Mouse (Mus musculus) G1E (cell line): ENCODE measurements around the gene Parp16. TPM values are rescaled to one million over a fixed set of nuclear protein-coding genes. Genes with fewer than 3 reads are reported as not detected.

Experiments
- ATAC-seq: 2 replicates; pipeline ENCODE4 v1.8.0; 2016; ENCODE audit warnings: mild to moderate bottlenecking; ENCODE audit not compliant: insufficient number of reproducible peaks, poor library complexity, low FRiP score, severe bottlenecking; ENCODE audit errors: extremely low read depth
- DNase-seq: peaks from one replicate; pipeline ENCODE4 v3.0.0; 2012; ENCODE audit warnings: low spot score
- H3K27me3 ChIP-seq: 2 replicates; pipeline ENCODE4 v1.6.1; 2012; ENCODE audit warnings: mild to moderate bottlenecking, low read length, inconsistent platforms; ENCODE audit not compliant: insufficient read depth
- H3K36me3 ChIP-seq: replicated peaks from 2 replicates; pipeline ENCODE3; 2012; ENCODE audit warnings: mild to moderate bottlenecking, inconsistent platforms
- H3K4me1 ChIP-seq: 2 replicates; pipeline ENCODE4 v1.6.1; 2012; ENCODE audit warnings: low read depth, low read length, inconsistent platforms, mixed read lengths; ENCODE audit not compliant: insufficient read depth
- H3K4me3 ChIP-seq: 2 replicates; pipeline ENCODE4 v1.5.1; 2012; ENCODE audit warnings: low read depth, mild to moderate bottlenecking, inconsistent platforms, low read length, moderate library complexity, mixed read lengths
- H3K9me3 ChIP-seq: replicated peaks from 2 replicates; pipeline ENCODE4 v1.6.1; 2012; ENCODE audit warnings: inconsistent platforms
- CTCF ChIP-seq: IDR thresholded peaks from 2 replicates; pipeline ENCODE4 v1.5.1; 2012; ENCODE audit warnings: low read depth, low read length, inconsistent platforms, mixed read lengths
- GATA1 ChIP-seq: IDR thresholded peaks from 2 replicates; pipeline ENCODE4 v1.6.1; 2012; ENCODE audit warnings: borderline replicate concordance, low read length, inconsistent platforms, mixed read lengths
- GATA2 ChIP-seq: IDR thresholded peaks from 2 replicates; pipeline ENCODE4 v1.6.1; 2012; ENCODE audit warnings: low read depth, low read length, inconsistent platforms, borderline replicate concordance
- POLR2AphosphoS5 ChIP-seq: IDR thresholded peaks from 2 replicates; pipeline ENCODE4 v1.6.1; 2012; ENCODE audit warnings: low read depth, low read length, inconsistent platforms; ENCODE audit not compliant: insufficient replicate concordance
- TAL1 ChIP-seq: conservative IDR thresholded peaks from 2 replicates; pipeline ENCODE4 v1.6.1; 2012; ENCODE audit warnings: low read depth, low read length, inconsistent platforms, mixed read lengths
- polyA plus RNA-seq: library from polyadenylated mRNA; stranded (reverse); fragments of >175 nt; gene quantifications from 2 replicates; pipeline ENCODE4 v1.2.3, GENCODE M21; 2012
- total RNA-seq, 2 experiments: library from RNA; stranded (forward) in 1 of 2; stranded (reverse) in 1 of 2; fragments of 200-1000 nt in 1 of 2; fragments of >200 nt in 1 of 2; fragmentation: Nextera tagmentation in 1 of 2; gene quantifications; 2 replicates each; pipeline ENCODE4 v1.2.3; 2014 to 2017

The Parp16 gene
- total and polyA plus RNA-seq, 3 experiments = 7.8 to 15.9 (median 14.8) TPM

DNA sequence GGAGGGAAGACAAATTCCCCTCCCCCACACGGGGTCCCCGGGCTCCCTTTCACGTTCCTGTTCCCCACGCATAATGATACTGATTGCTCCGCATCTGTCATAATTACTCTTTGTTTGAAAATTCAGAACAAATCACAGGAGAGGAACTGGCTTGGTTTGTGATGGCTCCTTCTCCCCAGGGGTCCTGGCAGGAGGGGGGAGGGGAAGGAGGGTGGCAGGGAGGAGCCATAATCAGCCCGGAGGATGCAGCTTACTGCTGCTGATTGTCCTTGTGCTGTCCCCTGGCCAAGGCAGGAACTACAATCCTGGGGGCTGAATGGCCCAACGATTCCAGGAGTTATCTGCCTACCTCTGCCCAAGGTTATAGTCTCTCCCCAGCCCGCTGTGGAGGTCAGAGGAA lies 38.5 kb upstream of the Parp16 start:
- DNase-seq = no peak
- Histone ChIP-seq H3K4me1 (no peaks in the 10 kb centered on the region), H3K27me3 (peaks cover 48% of the 10 kb centered on the region), H3K36me3 (no peaks in the 10 kb centered on the region), H3K9me3 (no peaks in the 10 kb centered on the region), H3K4me3 (no peak overlapping the region)
- no peak for ATAC-seq
- TF ChIP-seq GATA1 (no peak), CTCF (no peak), TAL1 (no peak), POLR2AphosphoS5 (no peak), GATA2 (no peak)

DNA sequence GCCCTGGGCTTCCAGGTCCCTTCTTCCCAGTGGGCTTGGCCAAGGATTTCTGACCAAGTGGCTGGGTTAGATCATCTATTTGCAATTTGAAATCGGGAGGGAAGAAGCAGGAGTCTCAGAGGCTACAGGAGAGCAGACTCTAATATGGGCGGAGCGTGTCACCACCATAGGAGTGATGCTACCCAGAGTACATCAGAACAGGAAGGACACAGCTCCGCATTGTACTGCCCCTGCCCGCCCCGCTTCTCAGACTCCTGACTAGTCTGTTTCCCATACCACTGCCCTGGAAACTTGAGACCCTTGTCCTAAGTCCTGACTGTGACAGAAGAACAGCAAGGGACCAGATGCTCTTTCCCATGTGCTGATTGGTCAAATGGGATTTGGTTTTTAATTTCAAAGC lies 37.5 kb upstream of the Parp16 start:
- Histone ChIP-seq H3K4me3 (no peak overlapping the region), H3K9me3 (no peaks in the 10 kb centered on the region), H3K27me3 (peaks cover 54% of the 10 kb centered on the region), H3K4me1 (no peaks in the 10 kb centered on the region), H3K36me3 (no peaks in the 10 kb centered on the region)
- DNase-seq (no peak), ATAC-seq (no peak)
- TF ChIP-seq CTCF (no peak), GATA2 (no peak), POLR2AphosphoS5 (no peak), GATA1 (no peak), TAL1 (no peak)

DNA sequence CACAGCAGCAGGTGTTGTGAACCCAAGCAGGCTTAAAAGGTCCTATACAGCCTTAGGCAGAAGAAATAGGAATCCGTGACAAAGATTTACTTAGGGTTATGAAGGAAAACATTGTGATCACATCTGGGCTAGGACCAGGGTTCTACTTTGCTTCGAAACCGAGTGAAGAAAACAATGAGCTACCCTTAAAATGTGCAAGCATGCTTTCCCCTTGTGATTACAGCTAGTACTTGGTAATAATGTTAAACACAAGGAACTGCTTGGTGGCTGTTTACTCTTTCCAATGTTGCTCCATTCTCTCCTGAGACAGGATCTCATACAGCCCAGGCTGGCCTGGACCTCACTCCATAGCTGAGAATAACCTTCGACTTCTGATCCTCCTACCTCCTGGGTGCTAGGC lies 34.0 kb upstream of the Parp16 start:
- no peak for TF ChIP-seq CTCF
- no peak for TF ChIP-seq POLR2AphosphoS5
- no peak for TF ChIP-seq GATA2
- no peak for TF ChIP-seq TAL1
- no peak for TF ChIP-seq GATA1
- H3K4me1 ChIP-seq = no peaks in the 10 kb centered on the region
- H3K27me3 ChIP-seq = peaks cover 63% of the 10 kb centered on the region
- no peaks in the 10 kb centered on the region for H3K9me3 ChIP-seq
- no peak for DNase-seq
- no peak for ATAC-seq
- no peaks in the 10 kb centered on the region for H3K36me3 ChIP-seq
- no peak overlapping the region for H3K4me3 ChIP-seq

DNA sequence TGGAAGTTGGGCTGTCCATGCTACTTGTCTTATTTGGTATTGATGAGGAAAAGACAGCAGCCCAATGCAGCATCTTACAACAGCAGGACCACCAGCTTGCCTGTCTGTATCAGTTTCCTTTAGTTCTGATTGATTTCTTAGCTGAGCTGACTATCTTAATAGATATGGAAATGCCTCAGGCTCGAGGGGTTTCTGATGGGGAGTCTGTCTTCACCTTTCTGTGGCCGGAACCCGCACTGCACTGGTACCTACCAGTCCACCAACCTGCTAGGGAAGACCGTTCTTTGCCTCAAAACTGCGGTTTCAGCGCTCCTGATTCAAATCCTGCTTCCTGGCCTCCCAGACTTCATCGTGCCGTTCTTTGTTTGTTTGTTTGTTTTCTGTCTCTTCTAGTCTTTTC lies 33.3 kb upstream of the Parp16 start:
- no peak overlapping the region for H3K4me3 ChIP-seq
- DNase-seq (no peak), ATAC-seq (no peak)
- H3K27me3 ChIP-seq = peaks cover 59% of the 10 kb centered on the region
- no peaks in the 10 kb centered on the region for H3K9me3 ChIP-seq
- H3K36me3 ChIP-seq = no peaks in the 10 kb centered on the region
- TF ChIP-seq GATA2 (no peak), TAL1 (no peak), GATA1 (no peak), POLR2AphosphoS5 (no peak), CTCF (no peak)
- H3K4me1 ChIP-seq = no peaks in the 10 kb centered on the region

DNA sequence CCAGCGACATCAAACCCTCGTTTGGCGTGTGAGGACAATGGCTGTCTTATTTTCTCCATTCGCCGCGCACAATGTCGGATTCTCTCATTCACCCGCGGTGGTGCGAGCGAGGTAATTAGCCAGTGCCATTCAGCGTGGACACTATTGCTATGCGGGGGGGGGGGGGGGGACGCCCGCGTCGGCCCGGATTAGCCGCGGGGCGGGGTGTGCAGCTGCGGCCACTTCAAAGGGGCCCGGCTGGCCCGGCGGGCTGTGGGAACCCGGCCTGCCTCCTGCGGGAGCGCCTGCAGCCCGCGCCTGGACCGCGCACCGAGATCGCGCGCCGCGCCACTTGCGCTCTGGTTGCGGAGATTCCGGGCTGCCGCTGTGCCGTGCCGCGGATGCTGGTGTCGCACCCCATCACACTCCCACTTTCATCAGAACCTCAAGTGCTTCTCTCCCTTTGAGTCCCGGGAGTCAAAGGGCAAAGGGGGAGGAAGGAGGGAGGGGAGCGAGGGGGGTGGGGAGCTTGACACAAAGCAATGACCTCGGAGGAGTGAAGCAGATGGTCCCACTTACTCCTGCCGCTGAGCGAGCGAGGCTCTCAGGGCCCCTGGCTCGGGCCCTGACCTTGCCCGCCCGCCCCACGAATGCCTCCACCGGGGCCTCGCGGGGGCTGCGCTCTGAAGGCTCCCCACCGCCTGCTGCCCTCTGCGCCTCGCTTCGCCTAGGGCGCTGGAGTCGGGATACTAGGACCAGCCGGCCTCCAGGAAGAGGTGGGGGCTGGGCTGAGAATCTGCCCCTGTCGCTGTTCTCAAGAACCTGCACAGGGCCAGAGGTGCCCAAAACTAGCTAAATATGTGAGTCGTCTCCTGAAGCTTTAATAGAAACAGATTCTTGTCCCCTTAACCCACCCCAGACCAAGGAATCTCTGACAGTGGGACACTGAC lies 32.2 kb upstream of the Parp16 start:
- H3K4me3 ChIP-seq = no peak overlapping the region
- no peak for DNase-seq

DNA sequence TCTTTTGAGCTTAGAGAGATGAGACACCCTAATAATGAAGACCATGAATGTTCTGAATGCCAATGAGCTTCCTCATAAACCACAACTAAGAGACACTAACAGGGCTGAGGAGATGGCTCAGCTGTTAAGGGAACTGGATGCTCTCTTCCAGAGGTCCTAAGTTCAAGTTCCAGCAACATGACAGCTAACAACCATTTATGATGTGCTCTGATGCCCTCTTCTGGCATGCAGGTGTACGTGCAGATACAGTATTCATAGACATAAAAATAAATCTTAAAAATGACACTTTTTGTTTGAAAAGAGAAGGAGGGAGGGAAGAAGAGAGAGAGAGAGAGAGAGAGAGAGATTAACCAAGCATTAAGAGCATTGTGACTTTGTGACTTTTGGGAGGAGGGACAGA lies 30.3 kb upstream of the Parp16 start:
- no peaks in the 10 kb centered on the region for H3K4me1 ChIP-seq
- DNase-seq = no peak
- H3K9me3 ChIP-seq = no peaks in the 10 kb centered on the region
- H3K4me3 ChIP-seq = no peak overlapping the region
- peaks cover 53% of the 10 kb centered on the region for H3K27me3 ChIP-seq
- no peak for ATAC-seq
- H3K36me3 ChIP-seq = no peaks in the 10 kb centered on the region
- TF ChIP-seq GATA2 (no peak), GATA1 (no peak), TAL1 (no peak), CTCF (no peak), POLR2AphosphoS5 (no peak)

More for the DNA sequence above, 32.2 kb upstream of the Parp16 start:
- no peak for TF ChIP-seq CTCF
- no peak for TF ChIP-seq POLR2AphosphoS5
- no peak for TF ChIP-seq TAL1
- Histone ChIP-seq H3K27me3 (peaks cover 54% of the 10 kb centered on the region), H3K4me1 (no peaks in the 10 kb centered on the region), H3K9me3 (no peaks in the 10 kb centered on the region), H3K36me3 (no peaks in the 10 kb centered on the region)
- no peak for ATAC-seq
